Mouse (Mus musculus): ENCODE results near the gene Mbd5. TPM values are rescaled to one million over a fixed set of nuclear protein-coding genes. Genes with fewer than 3 reads are reported as not detected.

The Mbd5 gene
- polyA plus RNA-seq, 1 experiment from 2014 or later: 14.3 TPM

GRCm38 (mm10) chr2:49345786-49346185, 396.5 kb downstream of the Mbd5 start:
- H3K36me3 ChIP-seq (ENCODE audit: inconsistent target): no peaks in the 10 kb centered on the region
- no peak overlapping the region for H3K4me3 ChIP-seq (ENCODE audit: inconsistent target)
- H3K27ac ChIP-seq: no peak overlapping the region
- H3K79me2 ChIP-seq (ENCODE audit: inconsistent target): no peaks in the 10 kb centered on the region
- 86% methylated on average over 2 of the region's 2 CpGs for WGBS (ENCODE audit: missing documents)

DNA sequence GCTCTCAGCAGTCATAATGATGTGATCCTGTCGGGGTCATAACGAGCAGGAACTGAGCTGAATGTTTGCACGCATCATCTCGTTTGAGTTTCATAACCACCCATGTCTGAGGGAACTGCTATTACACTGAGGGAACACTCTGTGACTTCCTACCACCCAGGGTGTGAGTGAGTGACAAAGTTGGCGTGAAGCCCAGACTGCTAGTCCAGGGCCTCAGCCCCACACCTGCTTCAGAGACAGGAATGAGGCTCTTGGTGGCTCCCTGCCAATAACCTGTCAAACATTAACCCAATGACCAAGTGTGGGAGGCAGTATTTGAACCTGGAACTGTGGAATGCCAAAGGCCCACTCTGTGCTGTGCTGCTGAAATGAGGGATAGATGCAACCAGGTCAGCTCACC, 400.5 kb downstream of the Mbd5 start:
- no peak overlapping the region for H3K4me3 ChIP-seq (ENCODE audit: inconsistent target)
- 3% methylated on average over 5 of the region's 5 CpGs for WGBS (ENCODE audit: missing documents)
- no peaks in the 10 kb centered on the region for H3K36me3 ChIP-seq (ENCODE audit: inconsistent target)
- no peak overlapping the region for H3K27ac ChIP-seq
- H3K79me2 ChIP-seq (ENCODE audit: inconsistent target): no peaks in the 10 kb centered on the region

DNA sequence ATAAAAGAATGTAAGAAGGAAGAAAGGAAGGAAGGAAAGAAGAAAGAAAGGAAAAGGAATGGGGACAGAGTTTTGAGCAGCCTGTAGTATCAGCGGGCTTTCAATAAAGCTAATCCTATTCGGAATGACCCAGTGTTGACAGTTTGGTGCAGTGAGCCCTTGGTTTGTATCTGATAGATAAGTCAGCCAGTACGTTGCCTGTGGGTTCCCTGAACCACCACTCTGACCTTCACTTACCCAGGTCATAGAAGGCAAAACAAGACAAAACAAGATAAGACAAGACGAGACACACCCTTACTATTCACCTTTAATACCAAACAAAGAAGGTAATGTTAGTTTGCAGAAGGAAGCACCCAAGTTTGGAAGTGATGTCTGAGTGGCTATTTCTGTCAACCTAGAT, 401.5 kb downstream of the Mbd5 start:
- Histone ChIP-seq H3K4me3 (ENCODE audit: inconsistent target) (no peak overlapping the region), H3K79me2 (ENCODE audit: inconsistent target) (no peaks in the 10 kb centered on the region), H3K36me3 (ENCODE audit: inconsistent target) (no peaks in the 10 kb centered on the region), H3K27ac (no peak overlapping the region)
- WGBS (ENCODE audit: missing documents): 92% methylated on average over 4 of the region's 4 CpGs

DNA sequence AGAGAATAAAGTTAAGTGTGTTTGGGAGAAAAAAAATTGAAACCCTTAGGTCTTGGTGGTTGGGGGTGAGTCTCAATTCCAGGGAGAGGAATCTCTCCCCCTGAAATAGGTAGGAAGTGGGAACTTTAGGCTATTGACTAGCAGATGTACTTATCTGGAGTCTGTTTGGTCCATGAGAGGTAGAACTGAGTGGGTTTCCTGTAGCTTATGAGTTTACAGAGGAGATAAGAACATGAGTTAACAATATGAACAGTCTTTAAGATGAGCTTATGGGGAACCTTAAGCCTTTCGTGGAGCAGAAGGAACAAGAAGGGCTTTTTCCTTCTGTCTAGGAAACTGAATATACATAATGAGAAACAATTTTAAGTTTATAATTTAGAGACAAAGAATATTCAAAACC, 404.8 kb downstream of the Mbd5 start:
- Histone ChIP-seq H3K79me2 (ENCODE audit: inconsistent target) (no peaks in the 10 kb centered on the region), H3K36me3 (ENCODE audit: inconsistent target) (no peaks in the 10 kb centered on the region), H3K4me3 (ENCODE audit: inconsistent target) (no peak overlapping the region), H3K27ac (no peak overlapping the region)
- 57% methylated on average over 1 of the region's 1 CpGs for WGBS (ENCODE audit: missing documents)

- 93% methylated on average over 7 of the region's 8 CpGs for WGBS (ENCODE audit: missing documents)
- H3K27ac ChIP-seq: no peak overlapping the region
These were observed 406.6 kb downstream of the Mbd5 start for GRCm38 (mm10) chr2:49355867-49356266.

DNA sequence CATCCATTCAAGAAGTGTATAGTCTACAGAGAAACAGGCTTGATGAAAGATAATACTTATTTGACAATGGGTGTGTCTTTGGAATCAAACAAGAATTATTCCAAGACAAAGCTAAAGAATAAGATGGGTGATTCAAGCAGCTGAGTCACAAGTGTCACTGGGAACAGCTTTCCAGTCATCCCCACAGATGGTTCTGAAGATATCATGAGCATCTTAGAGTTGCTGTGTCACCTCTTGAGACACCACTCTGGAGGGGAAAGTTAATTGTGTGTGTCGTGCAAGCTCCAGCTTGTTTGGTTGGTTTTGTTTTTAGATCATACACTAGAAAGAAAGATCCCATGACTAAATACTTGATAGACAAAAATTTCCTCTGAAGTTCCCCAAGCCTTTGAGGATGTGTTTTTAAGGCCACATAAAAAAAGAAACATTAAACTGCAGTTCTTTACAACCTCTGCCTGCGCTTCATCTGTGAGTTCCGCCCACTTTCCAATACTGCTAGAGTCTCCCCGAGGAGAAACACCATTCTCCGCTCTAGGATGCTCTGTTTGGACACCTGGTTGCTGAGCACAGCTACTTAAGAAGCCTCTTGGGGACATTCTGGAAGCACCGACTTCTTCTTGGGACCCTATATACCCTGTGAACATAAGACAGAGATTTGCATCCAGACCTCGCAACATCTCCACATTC, 409.0 kb downstream of the Mbd5 start:
- H3K27ac ChIP-seq: no peak overlapping the region
- WGBS (ENCODE audit: missing documents): 85% methylated on average over 7 of the region's 7 CpGs
- no peaks in the 10 kb centered on the region for H3K36me3 ChIP-seq (ENCODE audit: inconsistent target)
- no peaks in the 10 kb centered on the region for H3K79me2 ChIP-seq (ENCODE audit: inconsistent target)
- H3K4me3 ChIP-seq (ENCODE audit: inconsistent target): no peak overlapping the region

More at GRCm38 (mm10) chr2:49355867-49356266, 406.6 kb downstream of the Mbd5 start:
- Histone ChIP-seq H3K36me3 (ENCODE audit: inconsistent target) (no peaks in the 10 kb centered on the region), H3K79me2 (ENCODE audit: inconsistent target) (no peaks in the 10 kb centered on the region), H3K4me3 (ENCODE audit: inconsistent target) (no peak overlapping the region)

GRCm38 (mm10) chr2:49358839-49359520, 409.7 kb downstream of the Mbd5 start:
- Histone ChIP-seq H3K27ac (no peak overlapping the region), H3K4me3 (ENCODE audit: inconsistent target) (no peak overlapping the region), H3K79me2 (ENCODE audit: inconsistent target) (no peaks in the 10 kb centered on the region), H3K36me3 (ENCODE audit: inconsistent target) (no peaks in the 10 kb centered on the region)
- WGBS (ENCODE audit: missing documents): 77% methylated on average over 4 of the region's 4 CpGs

GRCm38 (mm10) chr2:49359706-49360105, 410.4 kb downstream of the Mbd5 start:
- Histone ChIP-seq H3K79me2 (ENCODE audit: inconsistent target) (no peaks in the 10 kb centered on the region), H3K27ac (no peak overlapping the region), H3K4me3 (ENCODE audit: inconsistent target) (no peak overlapping the region), H3K36me3 (ENCODE audit: inconsistent target) (no peaks in the 10 kb centered on the region)
- 45% methylated on average over 4 of the region's 4 CpGs for WGBS (ENCODE audit: missing documents)

GRCm38 (mm10) chr2:49364546-49364945, 415.2 kb downstream of the Mbd5 start:
- Histone ChIP-seq H3K36me3 (ENCODE audit: inconsistent target) (no peaks in the 10 kb centered on the region), H3K4me3 (ENCODE audit: inconsistent target) (no peak overlapping the region), H3K27ac (no peak overlapping the region), H3K79me2 (ENCODE audit: inconsistent target) (no peaks in the 10 kb centered on the region)
- WGBS (ENCODE audit: missing documents): 62% methylated on average over 4 of the region's 5 CpGs

- no peak overlapping the region for H3K27ac ChIP-seq
- H3K36me3 ChIP-seq (ENCODE audit: inconsistent target): no peaks in the 10 kb centered on the region
- 88% methylated on average over 14 of the region's 14 CpGs for WGBS (ENCODE audit: missing documents)
- no peak overlapping the region for H3K4me3 ChIP-seq (ENCODE audit: inconsistent target)
- H3K79me2 ChIP-seq (ENCODE audit: inconsistent target): no peaks in the 10 kb centered on the region
These were observed 417.7 kb downstream of the Mbd5 start for GRCm38 (mm10) chr2:49366878-49367545.

DNA sequence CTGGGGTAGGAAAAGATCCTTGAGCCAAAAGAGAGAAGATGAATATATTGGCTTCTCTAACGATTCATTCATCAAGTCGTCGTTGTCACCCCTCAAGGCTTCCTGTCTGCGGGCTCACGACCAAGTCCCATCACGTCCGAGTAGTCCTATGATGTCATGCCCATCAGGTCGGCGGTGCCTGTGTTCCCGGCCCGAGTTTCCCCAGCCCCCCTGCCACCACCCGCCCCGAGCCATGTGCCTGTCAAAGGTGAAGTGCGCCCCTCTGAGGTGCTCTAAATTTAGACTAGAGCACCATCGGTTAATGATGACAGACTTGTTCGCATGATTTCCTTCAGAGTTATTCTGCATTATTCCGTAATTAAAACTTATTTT, 418.2 kb downstream of the Mbd5 start:
- Histone ChIP-seq H3K27ac (no peak overlapping the region), H3K4me3 (ENCODE audit: inconsistent target) (no peak overlapping the region), H3K36me3 (ENCODE audit: inconsistent target) (no peaks in the 10 kb centered on the region), H3K79me2 (ENCODE audit: inconsistent target) (no peaks in the 10 kb centered on the region)
- WGBS (ENCODE audit: missing documents): 77% methylated on average over 17 of the region's 17 CpGs

- H3K27ac ChIP-seq: no peak overlapping the region
- no peaks in the 10 kb centered on the region for H3K36me3 ChIP-seq (ENCODE audit: inconsistent target)
- no peaks in the 10 kb centered on the region for H3K79me2 ChIP-seq (ENCODE audit: inconsistent target)
- whole genome bisulfite sequencing (ENCODE audit: missing documents): 99% methylated on average over 5 of the region's 5 CpGs
- no peak overlapping the region for H3K4me3 ChIP-seq (ENCODE audit: inconsistent target)
These were observed 422.3 kb downstream of the Mbd5 start for GRCm38 (mm10) chr2:49371632-49372031.

GRCm38 (mm10) chr2:49372586-49372985, 423.3 kb downstream of the Mbd5 start:
- 92% methylated on average over 2 of the region's 3 CpGs for WGBS (ENCODE audit: missing documents)
- Histone ChIP-seq H3K4me3 (ENCODE audit: inconsistent target) (no peak overlapping the region), H3K27ac (no peak overlapping the region), H3K79me2 (ENCODE audit: inconsistent target) (no peaks in the 10 kb centered on the region), H3K36me3 (ENCODE audit: inconsistent target) (no peaks in the 10 kb centered on the region)

All from macrophage (primary cell).